Mouse (Mus musculus): ENCODE measurements around the gene Icam1. TPM values are rescaled to one million over a fixed set of nuclear protein-coding genes. Genes with fewer than 3 reads are reported as not detected.

Icam1 gene
- total and polyA plus RNA-seq, 3 experiments: 70.6 to 202 (median 102) TPM

GRCm38 (mm10) chr9:20995069-20995468, 20.7 kb upstream of the Icam1 start:
- no peaks in the 10 kb centered on the region for H3K9me3 ChIP-seq (replicated peaks; ENCODE audit: low read length)
- H3K36me3 ChIP-seq (replicated peaks in 1 of 2; ENCODE audit: control insufficient read depth in 1 of 2, insufficient read depth in 1 of 2, low read length in 1 of 2): no peaks in the 10 kb centered on the region
- H3K79me2 ChIP-seq (replicated peaks; ENCODE audit: control insufficient read depth, extremely low read depth, insufficient read depth, poor library complexity, severe bottlenecking): no peaks in the 10 kb centered on the region
- TF ChIP-seq KAT2A (IDR thresholded peaks at IDR 0.05; ENCODE audit: insufficient replicate concordance, low read length) (no peak), RCOR1 (conservative IDR thresholded peaks at IDR 0.05; ENCODE audit: low read depth, low read length) (no peak), ZC3H11A (IDR thresholded peaks at IDR 0.05; ENCODE audit: low read depth, low read length) (no peak), NRF1 (IDR thresholded peaks at IDR 0.05; ENCODE audit: low read depth, low read length) (no peak), MAZ (IDR thresholded peaks at IDR 0.05; ENCODE audit: low read depth, low read length) (no peak), POLR2AphosphoS2 (IDR thresholded peaks at IDR 0.05; ENCODE audit: low read depth, low read length) (no peak), TCF12 (IDR thresholded peaks at IDR 0.05; ENCODE audit: low read depth, low read length) (no peak), MXI1 (IDR thresholded peaks at IDR 0.05; ENCODE audit: low read depth, low read length) (no peak), CTCF (conservative IDR thresholded peaks at IDR 0.05 in 1 of 2, IDR thresholded peaks at IDR 0.05 in 1 of 2; ENCODE audit: low read depth in 2 of 2, low read length in 2 of 2) (peak in 1 of 2 experiments; percentile 53; a peak in 2 of 4 replicates), HCFC1 (IDR thresholded peaks at IDR 0.05; ENCODE audit: low read depth, low read length) (no peak), BHLHE40 (IDR thresholded peaks at IDR 0.05; ENCODE audit: low read depth, low read length) (no peak), MEF2A (IDR thresholded peaks at IDR 0.05; ENCODE audit: borderline replicate concordance, low read depth, low read length) (no peak), USF2 (conservative IDR thresholded peaks at IDR 0.05; ENCODE audit: low read depth, low read length) (no peak), ZKSCAN1 (IDR thresholded peaks at IDR 0.05; ENCODE audit: borderline replicate concordance, low read depth, low read length) (no peak), JUN (IDR thresholded peaks at IDR 0.05; ENCODE audit: insufficient read depth, low read depth, low read length) (no peak), NELFE (IDR thresholded peaks at IDR 0.05; ENCODE audit: low read depth, low read length) (no peak), JUND (conservative IDR thresholded peaks at IDR 0.05; ENCODE audit: low read depth, low read length) (no peak), EP300 (IDR thresholded peaks at IDR 0.05; ENCODE audit: low read length) (no peak), RAD21 (IDR thresholded peaks at IDR 0.05; ENCODE audit: low read depth, low read length) (peak; percentile 57), SMC3 (IDR thresholded peaks at IDR 0.05; ENCODE audit: low read depth, low read length) (peak; percentile 42), USF1 (IDR thresholded peaks at IDR 0.05; ENCODE audit: low read depth, low read length) (no peak), PAX5 (IDR thresholded peaks at IDR 0.05; ENCODE audit: low read length) (no peak), TBP (conservative IDR thresholded peaks at IDR 0.05; ENCODE audit: low read depth, low read length) (no peak), SIN3A (IDR thresholded peaks at IDR 0.05; ENCODE audit: low read length) (no peak)
- no peak overlapping the region for H3K4me3 ChIP-seq (replicated peaks in 1 of 3; ENCODE audit: low read depth in 2 of 3, low read length in 2 of 3, poor library complexity in 1 of 3)
- H3K27ac ChIP-seq (ENCODE audit: insufficient read depth, low read depth): no peak overlapping the region
- dilution Hi-C loops (cut with MboI; ENCODE audit: extremely low pct_ligation_motif_present, extremely low pct_unique_long_range_greater_than_20kb, low sequenced_read_pairs): no loop called here
- no peak for DNase-seq (ENCODE audit: extremely low read depth)
- H3K4me2 ChIP-seq (ENCODE audit: insufficient read depth, low read depth, poor library complexity, severe bottlenecking): no peak overlapping the region
- no peak overlapping the region for H3K9ac ChIP-seq (ENCODE audit: insufficient read depth, low read depth)
- H3K4me1 ChIP-seq (ENCODE audit: control insufficient read depth in 1 of 2, insufficient read depth in 2 of 2): peaks cover 0 to 34% of the 10 kb centered on the region in 2 experiments; a peak in 2 of 4 replicates
- no peaks in the 10 kb centered on the region for H3K27me3 ChIP-seq (replicated peaks)
- in situ Hi-C loops (cut with MboI; ENCODE audit: low pct_ligation_motif_present, low pct_unique_long_range_greater_than_20kb, low sequenced_read_pairs): no loop called here

Measured in CH12.LX (cell line).